Mouse (Mus musculus): ENCODE data around the gene Polrmt. TPM values are rescaled to one million over a fixed set of nuclear protein-coding genes. Genes with fewer than 3 reads are reported as not detected.

The Polrmt gene
- total and polyA plus RNA-seq, 3 experiments: 13.5 to 50.5 (median 49.0) TPM

GRCm38 (mm10) chr10:79739234-79739633 lies 7.1 kb downstream of the Polrmt start:
- no peaks in the 10 kb centered on the region for H3K79me2 ChIP-seq (replicated peaks; ENCODE audit: control insufficient read depth, extremely low read depth, insufficient read depth, poor library complexity, severe bottlenecking)
- no peak for DNase-seq (ENCODE audit: extremely low read depth)
- dilution Hi-C loops (cut with MboI; ENCODE audit: extremely low pct_ligation_motif_present, extremely low pct_unique_long_range_greater_than_20kb, low sequenced_read_pairs): no loop called here
- H3K27me3 ChIP-seq (replicated peaks): no peaks in the 10 kb centered on the region
- H3K9ac ChIP-seq (ENCODE audit: insufficient read depth, low read depth): no peak overlapping the region
- in situ Hi-C loops (cut with MboI; ENCODE audit: low pct_ligation_motif_present, low pct_unique_long_range_greater_than_20kb, low sequenced_read_pairs): no loop called here
- H3K27ac ChIP-seq (ENCODE audit: insufficient read depth, low read depth): no peak overlapping the region
- H3K4me1 ChIP-seq (ENCODE audit: control insufficient read depth in 1 of 2, insufficient read depth in 2 of 2): no peaks in the 10 kb centered on the region
- peaks cover 30% of the 10 kb centered on the region for H3K9me3 ChIP-seq (replicated peaks; ENCODE audit: low read length)
- H3K36me3 ChIP-seq (replicated peaks in 1 of 2; ENCODE audit: control insufficient read depth in 1 of 2, insufficient read depth in 1 of 2, low read length in 1 of 2): peaks cover 97 to 99% of the 10 kb centered on the region in 2 experiments
- no peak overlapping the region for H3K4me2 ChIP-seq (ENCODE audit: insufficient read depth, low read depth, poor library complexity, severe bottlenecking)
- no peak overlapping the region for H3K4me3 ChIP-seq (replicated peaks in 1 of 3; ENCODE audit: low read depth in 2 of 3, low read length in 2 of 3, poor library complexity in 1 of 3)
- no peak for TF ChIP-seq CHD2 (IDR thresholded peaks at IDR 0.05; ENCODE audit: low read length)
- no peak for TF ChIP-seq MAX (IDR thresholded peaks at IDR 0.05; ENCODE audit: low read length)
- TF ChIP-seq POLR2A (IDR thresholded peaks at IDR 0.05; ENCODE audit: low read depth, low read length): no peak
- TF ChIP-seq MYC (IDR thresholded peaks at IDR 0.05; ENCODE audit: low read depth, low read length): no peak
- TF ChIP-seq KAT2A (IDR thresholded peaks at IDR 0.05; ENCODE audit: insufficient replicate concordance, low read length): no peak

- DNase-seq (ENCODE audit: extremely low read depth): no peak
- peaks cover 95 to 99% of the 10 kb centered on the region in 2 experiments for H3K36me3 ChIP-seq (replicated peaks in 1 of 2; ENCODE audit: control insufficient read depth in 1 of 2, insufficient read depth in 1 of 2, low read length in 1 of 2)
- H3K9ac ChIP-seq (ENCODE audit: insufficient read depth, low read depth): no peak overlapping the region
- H3K4me1 ChIP-seq (ENCODE audit: control insufficient read depth in 1 of 2, insufficient read depth in 2 of 2): no peaks in the 10 kb centered on the region
- H3K79me2 ChIP-seq (replicated peaks; ENCODE audit: control insufficient read depth, extremely low read depth, insufficient read depth, poor library complexity, severe bottlenecking): no peaks in the 10 kb centered on the region
- H3K9me3 ChIP-seq (replicated peaks; ENCODE audit: low read length): peaks cover 33% of the 10 kb centered on the region
- dilution Hi-C loops (cut with MboI; ENCODE audit: extremely low pct_ligation_motif_present, extremely low pct_unique_long_range_greater_than_20kb, low sequenced_read_pairs): no loop called here
- no peak overlapping the region for H3K4me2 ChIP-seq (ENCODE audit: insufficient read depth, low read depth, poor library complexity, severe bottlenecking)
- TF ChIP-seq CTCF (conservative IDR thresholded peaks at IDR 0.05 in 1 of 2, IDR thresholded peaks at IDR 0.05 in 1 of 2; ENCODE audit: low read depth in 2 of 2, low read length in 2 of 2): peak; percentile 36 to 61
- TF ChIP-seq ZKSCAN1 (IDR thresholded peaks at IDR 0.05; ENCODE audit: borderline replicate concordance, low read depth, low read length): no peak
- no peaks in the 10 kb centered on the region for H3K27me3 ChIP-seq (replicated peaks)
- no peak overlapping the region for H3K4me3 ChIP-seq (replicated peaks in 1 of 3; ENCODE audit: low read depth in 2 of 3, low read length in 2 of 3, poor library complexity in 1 of 3)
- in situ Hi-C loops (cut with MboI; ENCODE audit: low pct_ligation_motif_present, low pct_unique_long_range_greater_than_20kb, low sequenced_read_pairs): no loop called here
- H3K27ac ChIP-seq (ENCODE audit: insufficient read depth, low read depth): no peak overlapping the region
Observed at GRCm38 (mm10) chr10:79738259-79738658, 8.1 kb downstream of the Polrmt start.

- H3K9me3 ChIP-seq (replicated peaks; ENCODE audit: low read length): peaks cover 35% of the 10 kb centered on the region
- no peak for DNase-seq (ENCODE audit: extremely low read depth)
- H3K4me3 ChIP-seq (replicated peaks in 1 of 3; ENCODE audit: low read depth in 2 of 3, low read length in 2 of 3, poor library complexity in 1 of 3): no peak overlapping the region
- peaks cover 85 to 95% of the 10 kb centered on the region in 2 experiments for H3K36me3 ChIP-seq (replicated peaks in 1 of 2; ENCODE audit: control insufficient read depth in 1 of 2, insufficient read depth in 1 of 2, low read length in 1 of 2)
- no peaks in the 10 kb centered on the region for H3K79me2 ChIP-seq (replicated peaks; ENCODE audit: control insufficient read depth, extremely low read depth, insufficient read depth, poor library complexity, severe bottlenecking)
- no peak overlapping the region for H3K9ac ChIP-seq (ENCODE audit: insufficient read depth, low read depth)
- H3K4me2 ChIP-seq (ENCODE audit: insufficient read depth, low read depth, poor library complexity, severe bottlenecking): no peak overlapping the region
- TF ChIP-seq RAD21 (IDR thresholded peaks at IDR 0.05; ENCODE audit: low read depth, low read length): no peak
- no peak for TF ChIP-seq MAX (IDR thresholded peaks at IDR 0.05; ENCODE audit: low read length)
- no peak for TF ChIP-seq IRF4 (IDR thresholded peaks at IDR 0.05; ENCODE audit: low read depth, low read length)
- no peak for TF ChIP-seq TBP (conservative IDR thresholded peaks at IDR 0.05; ENCODE audit: low read depth, low read length)
- TF ChIP-seq SMC3 (IDR thresholded peaks at IDR 0.05; ENCODE audit: low read depth, low read length): no peak
- no peak for TF ChIP-seq ZNF384 (IDR thresholded peaks at IDR 0.05; ENCODE audit: low read depth, low read length)
- H3K27ac ChIP-seq (ENCODE audit: insufficient read depth, low read depth): no peak overlapping the region
- H3K27me3 ChIP-seq (replicated peaks): no peaks in the 10 kb centered on the region
- in situ Hi-C loops (cut with MboI; ENCODE audit: low pct_ligation_motif_present, low pct_unique_long_range_greater_than_20kb, low sequenced_read_pairs): no loop called here
- no peaks in the 10 kb centered on the region for H3K4me1 ChIP-seq (ENCODE audit: control insufficient read depth in 1 of 2, insufficient read depth in 2 of 2)
- dilution Hi-C loops (cut with MboI; ENCODE audit: extremely low pct_ligation_motif_present, extremely low pct_unique_long_range_greater_than_20kb, low sequenced_read_pairs): no loop called here
Observed at GRCm38 (mm10) chr10:79736706-79737105, 9.7 kb downstream of the Polrmt start.
